Mouse (Mus musculus): ENCODE data around the gene Tmem255b. TPM values are rescaled to one million over a fixed set of nuclear protein-coding genes. Genes with fewer than 3 reads are reported as not detected.
A peak's percentile ranks its signal among the peaks of the same experiment; 100 is the strongest.

Gene Tmem255b
- total RNA-seq (2022) = 1 to 10 TPM; 1.3 to 2.5 (median 2.2) TPM

- no peak for DNase-seq (ENCODE audit: low spot score in 2 of 2)
These were observed at the start of gene Tmem255b for GRCm38 (mm10) chr8:13434889-13435288. Gene Tmem255b (plus strand): TSS chr8:13435189.

GRCm38 (mm10) chr8:13386366-13386765 is 48.6 kb upstream of the Tmem255b start:
- DNase-seq (ENCODE audit: low spot score in 2 of 2) = no peak

GRCm38 (mm10) chr8:13387728-13388127 is 47.3 kb upstream of the Tmem255b start:
- no peak for DNase-seq (ENCODE audit: low spot score in 2 of 2)

GRCm38 (mm10) chr8:13388744-13389143 is 46.2 kb upstream of the Tmem255b start:
- no peak for DNase-seq (ENCODE audit: low spot score in 2 of 2)

- no peak for DNase-seq (ENCODE audit: low spot score in 2 of 2)
These were observed 41.1 kb upstream of the Tmem255b start for GRCm38 (mm10) chr8:13393869-13394268.

- no peak for DNase-seq (ENCODE audit: low spot score in 2 of 2)
These were observed 38.3 kb upstream of the Tmem255b start, which contains the start of gene Atp4b for GRCm38 (mm10) chr8:13396725-13397124. Gene Atp4b (minus strand): TSS chr8:13396825.

- DNase-seq (ENCODE audit: low spot score in 2 of 2) = no peak
These were observed 31.5 kb upstream of the Tmem255b start for GRCm38 (mm10) chr8:13403517-13403916.

- no peak for DNase-seq (ENCODE audit: low spot score in 2 of 2)
These were observed 30.3 kb upstream of the Tmem255b start, which contains the start of gene Grk1 for GRCm38 (mm10) chr8:13404666-13405131. Gene Grk1 (plus strand): TSS chr8:13405081.

GRCm38 (mm10) chr8:13406011-13406410 is 29.0 kb upstream of the Tmem255b start:
- DNase-seq (ENCODE audit: low spot score in 2 of 2) = no peak

- peak; percentile 39 to 47 for DNase-seq (ENCODE audit: low spot score in 2 of 2)
These were observed 23.4 kb upstream of the Tmem255b start for GRCm38 (mm10) chr8:13411597-13411996.

GRCm38 (mm10) chr8:13412891-13413558 is 22.0 kb upstream of the Tmem255b start:
- DNase-seq (ENCODE audit: low spot score in 2 of 2) = no peak

GRCm38 (mm10) chr8:13413823-13414390 is 21.1 kb upstream of the Tmem255b start:
- no peak for DNase-seq (ENCODE audit: low spot score in 2 of 2)

GRCm38 (mm10) chr8:13415879-13416278 is 19.1 kb upstream of the Tmem255b start:
- DNase-seq (ENCODE audit: low spot score in 2 of 2) = peak; percentile 41 to 47

GRCm38 (mm10) chr8:13419111-13419639 is 15.8 kb upstream of the Tmem255b start:
- DNase-seq (ENCODE audit: low spot score in 2 of 2) = no peak

- DNase-seq (ENCODE audit: low spot score in 2 of 2) = no peak
These were observed 14.0 kb upstream of the Tmem255b start for GRCm38 (mm10) chr8:13420970-13421369.

GRCm38 (mm10) chr8:13427351-13427750 is 7.6 kb upstream of the Tmem255b start:
- DNase-seq (ENCODE audit: low spot score in 2 of 2) = no peak

- DNase-seq (ENCODE audit: low spot score in 2 of 2) = no peak
These were observed 6.8 kb upstream of the Tmem255b start for GRCm38 (mm10) chr8:13428156-13428555.

- DNase-seq (ENCODE audit: low spot score in 2 of 2) = no peak
These were observed 4.6 kb upstream of the Tmem255b start for GRCm38 (mm10) chr8:13430412-13430811.

- DNase-seq (ENCODE audit: low spot score in 2 of 2) = no peak
These were observed 4.1 kb upstream of the Tmem255b start for GRCm38 (mm10) chr8:13430866-13431265.

- DNase-seq (ENCODE audit: low spot score in 2 of 2) = no peak
These were observed 1.9 kb upstream of the Tmem255b start for GRCm38 (mm10) chr8:13433130-13433529.

- DNase-seq (ENCODE audit: low spot score in 2 of 2) = no peak
These were observed 1.1 kb downstream of the Tmem255b start for GRCm38 (mm10) chr8:13436052-13436451.

- no peak for DNase-seq (ENCODE audit: low spot score in 2 of 2)
These were observed 2.5 kb downstream of the Tmem255b start for GRCm38 (mm10) chr8:13437531-13437930.

- DNase-seq (ENCODE audit: low spot score in 2 of 2) = no peak
These were observed 7.2 kb downstream of the Tmem255b start for GRCm38 (mm10) chr8:13442152-13442551.

Data from gastrocnemius, adult 8-10 months (tissue).